Mouse (Mus musculus): ENCODE results near the gene Spout1. TPM values are rescaled to one million over a fixed set of nuclear protein-coding genes. Genes with fewer than 3 reads are reported as not detected.

The Spout1 gene
- total RNA-seq (2023): 21.7 to 24.0 TPM (median 22.9 TPM) in 4 replicates

DNA sequence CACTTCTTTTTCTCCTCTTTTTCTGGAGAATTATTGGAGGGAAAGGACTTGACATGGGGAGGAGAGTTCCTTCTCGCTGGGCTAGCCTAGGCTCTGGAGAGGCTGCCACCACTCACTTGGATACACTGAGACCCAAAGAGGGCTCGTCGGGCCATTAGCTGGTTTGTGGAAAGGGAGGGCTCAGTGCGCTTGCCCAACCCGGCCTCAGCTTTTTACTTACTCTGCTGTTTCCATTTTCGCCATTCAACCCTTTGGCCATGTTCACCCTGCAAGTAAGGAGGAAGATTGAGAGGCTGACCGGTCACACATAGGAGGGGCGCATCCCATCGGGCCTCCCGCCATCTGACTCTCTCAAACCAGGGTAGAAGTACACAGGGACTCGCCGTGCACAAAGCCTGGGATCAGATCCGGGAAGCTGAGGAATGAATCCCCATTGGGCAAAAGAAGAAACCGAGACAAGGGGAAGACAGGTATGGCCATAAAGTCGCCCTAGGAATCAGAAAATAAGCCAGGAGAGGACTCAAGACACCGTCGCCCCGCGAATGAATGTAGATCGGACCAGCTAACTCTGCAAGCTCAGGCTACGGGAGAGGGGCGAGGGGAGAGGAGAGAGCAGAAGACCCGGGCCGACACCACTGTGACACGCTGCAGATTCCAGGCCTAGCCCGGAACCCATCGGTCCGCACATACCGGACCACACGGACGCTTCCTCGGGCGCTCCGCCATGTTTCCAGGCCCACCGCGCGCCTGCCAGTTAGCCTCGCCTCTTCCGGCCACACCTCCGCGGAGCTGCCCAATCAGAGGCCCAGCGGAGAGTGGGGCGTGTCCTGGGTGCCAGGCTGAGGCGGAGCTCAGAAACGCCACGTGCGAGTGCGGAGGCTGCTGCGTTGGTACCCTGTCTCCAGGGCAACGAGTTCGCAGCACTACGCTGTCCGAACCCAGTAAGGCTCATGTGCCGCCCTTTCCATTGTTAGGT lies at the start of gene Spout1:
Gene Spout1 (minus strand): TSS at position 760 of the 976 bp plus-strand sequence.

DNA sequence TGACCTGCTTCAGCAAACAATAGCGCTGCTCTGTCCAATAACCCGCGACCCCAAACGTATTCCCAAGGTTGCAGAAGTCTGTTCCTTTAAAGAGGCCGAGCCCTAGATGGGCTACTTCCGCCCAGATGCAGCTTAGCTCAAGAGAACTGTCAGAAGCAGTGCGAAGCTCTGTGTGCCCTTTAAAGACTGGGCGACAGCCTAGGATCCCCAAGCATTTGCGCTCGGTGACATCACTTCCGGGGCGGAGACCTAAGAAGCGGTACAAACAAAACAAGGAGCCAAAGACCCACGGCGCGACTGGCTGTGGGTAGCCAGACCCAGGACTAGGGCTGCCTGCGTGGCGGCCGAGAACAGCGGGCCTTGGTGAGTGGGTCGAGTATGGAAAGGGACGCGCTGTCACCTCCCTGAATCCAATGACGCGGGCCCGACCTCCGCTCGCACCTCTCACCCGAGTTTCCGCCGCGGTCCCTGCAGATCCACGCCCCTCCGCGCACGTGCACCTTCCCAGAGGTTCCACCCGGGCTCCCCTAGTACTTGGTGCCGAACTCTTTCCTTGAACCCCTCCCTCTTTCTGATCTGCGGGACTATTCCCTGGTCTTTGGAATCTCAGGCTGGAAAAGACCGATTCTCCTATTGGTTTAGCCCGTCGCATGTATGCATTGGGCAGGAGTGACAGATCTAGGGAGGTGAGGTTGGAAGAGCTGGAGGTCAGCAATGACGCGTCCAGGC lies 27.5 kb upstream of the Spout1 start, which contains the start of gene Kyat1:
Gene Kyat1 (minus strand): TSS at position 219 of the 729 bp plus-strand sequence.

DNA sequence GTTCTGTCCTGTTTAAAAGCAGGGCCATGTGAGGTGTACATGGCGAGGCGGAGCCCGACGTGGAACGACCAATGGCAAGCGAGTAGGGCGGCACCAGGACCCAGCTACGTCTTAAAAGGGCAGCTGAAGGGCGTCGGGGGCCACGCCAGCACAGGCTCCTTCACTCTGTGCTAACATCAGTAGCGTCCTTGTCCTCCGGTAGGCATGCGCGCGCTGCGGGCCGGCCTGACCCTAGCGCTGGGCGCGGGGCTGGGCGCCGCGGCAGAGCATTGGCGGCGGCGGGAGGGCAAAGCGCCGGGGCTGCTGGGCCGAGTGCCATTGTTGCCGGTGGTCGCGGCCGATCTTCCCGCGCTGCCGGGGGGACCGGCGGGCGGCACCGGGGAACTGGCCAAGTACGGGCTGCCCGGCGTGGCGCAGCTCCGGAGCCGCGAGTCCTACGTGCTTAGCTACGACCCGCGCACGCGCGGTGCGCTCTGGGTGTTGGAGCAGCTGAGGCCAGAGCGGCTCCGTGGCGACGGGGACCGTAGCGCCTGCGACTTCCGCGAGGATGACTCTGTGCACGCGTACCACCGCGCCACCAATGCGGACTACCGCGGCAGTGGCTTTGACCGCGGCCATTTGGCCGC lies 6.8 kb downstream of the Spout1 start, which contains the start of gene Endog:
Gene Endog (plus strand): TSS at position 123 of the 626 bp plus-strand sequence.

DNA sequence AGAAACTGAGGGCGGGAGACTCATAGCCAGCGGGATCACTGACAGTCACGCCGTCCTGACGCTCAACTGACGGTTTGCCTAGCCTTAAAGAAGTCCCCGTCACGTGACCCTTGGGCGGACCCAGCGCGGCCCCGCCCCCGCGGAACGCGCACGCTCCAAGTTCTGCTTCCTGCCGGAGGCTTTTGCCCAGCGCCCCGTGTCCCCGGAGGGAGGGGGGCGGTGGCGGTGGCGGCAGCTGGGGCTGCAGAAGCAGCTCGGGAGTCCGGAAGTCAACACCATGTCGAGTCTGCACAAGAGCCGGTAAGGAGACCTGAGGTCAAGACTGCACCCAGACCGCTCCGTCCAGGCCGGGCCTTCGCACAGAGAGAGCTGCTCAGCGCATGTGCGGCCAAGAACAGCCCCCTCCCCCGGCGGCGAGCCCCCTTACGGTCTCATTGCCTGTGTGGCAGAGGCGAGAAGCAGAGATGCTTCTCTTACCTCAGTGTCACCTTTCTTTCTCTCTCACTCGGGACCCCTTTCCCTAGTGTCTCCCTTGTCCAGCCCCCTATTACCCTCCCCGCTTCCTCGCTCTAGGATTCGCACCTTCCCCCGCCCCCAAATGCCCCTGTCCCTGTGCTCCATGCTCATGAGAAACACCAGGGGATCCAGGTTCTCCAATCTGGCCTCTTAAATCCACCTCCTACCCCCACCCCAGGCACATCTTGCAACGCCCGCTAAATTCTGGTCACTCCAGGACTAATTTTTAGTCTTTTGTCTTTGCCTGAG lies 44.5 kb downstream of the Spout1 start, which contains the start of gene Tbc1d13:
Gene Tbc1d13 (plus strand): TSS at position 134 of the 765 bp plus-strand sequence.

DNA sequence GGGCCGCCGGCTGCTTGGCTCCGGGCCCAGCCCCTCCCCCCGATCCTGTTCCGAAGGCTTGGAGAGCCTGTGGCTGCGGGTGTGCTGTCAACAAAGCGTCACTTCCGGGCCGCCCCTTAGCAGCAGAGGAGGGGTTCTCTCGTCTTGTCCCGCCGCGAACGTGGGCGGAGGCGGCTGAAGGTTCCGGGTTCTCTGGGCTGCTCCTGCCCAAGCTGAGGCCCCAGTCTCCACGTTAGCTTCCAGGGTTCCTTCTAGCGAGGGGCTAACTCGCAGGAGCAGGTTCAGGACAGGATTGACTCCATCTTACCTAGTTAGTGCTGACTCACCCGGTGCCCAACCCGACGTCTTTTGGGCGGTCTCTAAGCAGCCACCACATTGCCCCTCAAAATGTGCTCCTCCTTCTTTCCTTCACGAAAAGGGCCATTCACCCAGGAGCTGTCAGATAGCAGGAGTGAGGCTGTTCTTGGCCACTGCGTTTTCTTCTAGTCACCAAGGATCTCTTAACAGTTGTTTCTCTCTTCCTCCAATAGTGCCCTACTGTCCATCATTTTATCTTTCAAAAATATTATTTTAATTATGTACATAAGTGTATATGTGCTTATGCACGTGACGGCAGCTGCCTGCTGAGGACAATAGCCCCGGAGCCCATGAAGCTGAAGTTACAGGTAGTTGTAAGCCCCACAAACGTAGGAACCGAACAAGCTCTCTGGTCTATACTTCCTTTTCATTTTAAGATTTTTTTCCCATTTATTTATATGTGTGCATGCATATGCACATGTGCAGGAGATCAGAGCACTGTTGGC lies 53.6 kb downstream of the Spout1 start, which contains the start of gene Zer1:
Gene Zer1 (minus strand): TSS at position 114 of the 803 bp plus-strand sequence.

Other genes with a start within 250 kb of the Spout1 start
- gene Gle1, start 243.0 kb downstream of the Spout1 start, total RNA-seq (2023): 70.7 to 89.4 TPM (median 75.9 TPM) in 4 replicates
- 289 to 315 TPM (median 302 TPM) in 4 replicates for gene Sptan1, start 212.9 kb downstream of the Spout1 start, total RNA-seq (2023)
- gene Wdr34, start 129.6 kb downstream of the Spout1 start, total RNA-seq (2023): 0.45 to 3.2 TPM (median 2.0 TPM) in 4 replicates
- 248 to 281 TPM (median 262 TPM) in 4 replicates for gene Set, start 121.1 kb downstream of the Spout1 start, total RNA-seq (2023)
- 0.88 to 2.3 TPM (median 1.7 TPM) in 4 replicates for gene Pkn3, start 100.8 kb downstream of the Spout1 start, total RNA-seq (2023)
- 13.0 to 18.0 TPM (median 14.9 TPM) in 4 replicates for gene Zdhhc12, start 84.8 kb downstream of the Spout1 start, total RNA-seq (2023)
- gene Zer1, start 53.9 kb downstream of the Spout1 start, total RNA-seq (2023): 70.4 to 76.3 TPM (median 73.3 TPM) in 4 replicates
- 31.5 to 43.7 TPM (median 37.2 TPM) in 4 replicates for gene Tbc1d13, start 44.7 kb downstream of the Spout1 start, total RNA-seq (2023)
- 9.1 to 10.6 TPM (median 9.8 TPM) in 4 replicates for gene Endog, start 7.0 kb downstream of the Spout1 start, total RNA-seq (2023)
- 3.4 to 7.6 TPM (median 6.2 TPM) in 4 replicates for gene Kyat1, start 27.4 kb upstream of the Spout1 start, total RNA-seq (2023)
- gene Lrrc8a, start 59.3 kb upstream of the Spout1 start, total RNA-seq (2023): 26.3 to 31.2 TPM (median 29.3 TPM) in 4 replicates
- 2.3 to 4.4 TPM (median 4.1 TPM) in 4 replicates for gene Gm28035, start 62.1 kb upstream of the Spout1 start, total RNA-seq (2023)
- gene Phyhd1, start 87.7 kb upstream of the Spout1 start, total RNA-seq (2023): 6.1 to 8.7 TPM (median 7.0 TPM) in 4 replicates
- gene Gm28038, start 102.6 kb upstream of the Spout1 start, total RNA-seq (2023): 5.4 TPM in 1 of 4 replicates, not detected in the others
- 8.9 to 11.2 TPM (median 10.7 TPM) in 4 replicates for gene Dolk, start 107.9 kb upstream of the Spout1 start, total RNA-seq (2023)
- gene Nup188, start 107.9 kb upstream of the Spout1 start, total RNA-seq (2023): 42.9 to 59.6 TPM (median 52.2 TPM) in 4 replicates
- 54.4 to 80.8 TPM (median 65.5 TPM) in 4 replicates for gene Sh3glb2, start 180.9 kb upstream of the Spout1 start, total RNA-seq (2023)
- gene Miga2, start 185.8 kb upstream of the Spout1 start, total RNA-seq (2023): 17.2 to 23.8 TPM (median 18.8 TPM) in 4 replicates
- 20.2 to 24.7 TPM (median 22.6 TPM) in 4 replicates for gene Dolpp1, start 213.8 kb upstream of the Spout1 start, total RNA-seq (2023)
- gene Crat, start 237.4 kb upstream of the Spout1 start, total RNA-seq (2023): 22.6 to 29.0 TPM (median 24.8 TPM) in 4 replicates
- gene Ptpa, start 237.6 kb upstream of the Spout1 start, total RNA-seq (2023): 125 to 142 TPM (median 136 TPM) in 4 replicates

All from B cell, adult 62 days (primary cell).